Mouse (Mus musculus): ENCODE data around the gene Ap1g1. TPM values are rescaled to one million over a fixed set of nuclear protein-coding genes. Genes with fewer than 3 reads are reported as not detected.

Gene Ap1g1
- total and polyA plus RNA-seq, 2 experiments from 2014 or later, result 35.8 to 96.4 TPM

DNA sequence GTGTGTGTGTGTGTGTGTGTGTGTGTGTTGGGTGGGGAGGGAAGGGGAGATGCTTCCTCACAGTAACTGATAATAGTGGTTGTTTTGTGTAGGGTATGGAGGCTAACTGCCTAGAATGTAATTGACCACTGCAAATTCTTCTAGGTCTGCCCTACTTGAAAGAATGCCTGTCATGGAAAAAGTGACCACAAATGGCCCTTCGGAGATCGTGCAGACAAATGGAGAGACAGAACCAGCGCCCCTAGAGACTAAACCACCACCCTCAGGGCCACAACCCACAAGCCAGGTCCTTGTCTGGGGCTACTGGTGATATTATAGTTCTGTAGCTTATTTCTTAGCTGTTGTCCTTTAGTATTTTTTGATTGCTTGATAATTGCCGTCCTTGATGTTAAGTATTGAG lies 76.2 kb downstream of the Ap1g1 start:
- H3K27me3 ChIP-seq (ENCODE audit: insufficient read depth, low read length), result no peaks in the 10 kb centered on the region

GRCm38 (mm10) chr8:109855451-109855850 lies 77.1 kb downstream of the Ap1g1 start:
- Histone ChIP-seq H3K4me2 (ENCODE audit: low read depth) (no peak overlapping the region), H3K4me3 (ENCODE audit: low read depth, low read length) (no peak overlapping the region), H3K27ac (ENCODE audit: low read depth, low read length) (no peak overlapping the region), H3K9ac (no peak overlapping the region), H3K9me3 (ENCODE audit: low read length) (no peaks in the 10 kb centered on the region), H3K27me3 (ENCODE audit: insufficient read depth, low read length) (no peaks in the 10 kb centered on the region), H3K36me3 (ENCODE audit: insufficient read depth) (peaks cover 64% of the 10 kb centered on the region), H3K4me1 (ENCODE audit: insufficient read depth) (no peaks in the 10 kb centered on the region)
- WGBS, result 99% methylated on average over 6 of the region's 6 CpGs
- TF ChIP-seq CTCF (IDR thresholded peaks at IDR 0.05; ENCODE audit: low read depth), result no peak
- ATAC-seq (no peak), DNase-seq (no peak)

More for the DNA sequence above, 76.2 kb downstream of the Ap1g1 start:
- WGBS, result 93% methylated on average over 4 of the region's 4 CpGs
- H3K9me3 ChIP-seq (ENCODE audit: low read length), result no peaks in the 10 kb centered on the region
- TF ChIP-seq CTCF (IDR thresholded peaks at IDR 0.05; ENCODE audit: low read depth), result no peak
- no peak overlapping the region for H3K4me3 ChIP-seq (ENCODE audit: low read depth, low read length)
- peaks cover 62% of the 10 kb centered on the region for H3K36me3 ChIP-seq (ENCODE audit: insufficient read depth)
- H3K4me1 ChIP-seq (ENCODE audit: insufficient read depth), result no peaks in the 10 kb centered on the region
- no peak overlapping the region for H3K9ac ChIP-seq
- DNase-seq, result no peak
- no peak for ATAC-seq
- no peak overlapping the region for H3K4me2 ChIP-seq (ENCODE audit: low read depth)
- H3K27ac ChIP-seq (ENCODE audit: low read depth, low read length), result no peak overlapping the region

- WGBS, result 91% methylated on average over 2 of the region's 2 CpGs
- TF ChIP-seq CTCF (IDR thresholded peaks at IDR 0.05; ENCODE audit: low read depth), result no peak
- Histone ChIP-seq H3K27ac (ENCODE audit: low read depth, low read length) (no peak overlapping the region), H3K4me1 (ENCODE audit: insufficient read depth) (no peaks in the 10 kb centered on the region), H3K9me3 (ENCODE audit: low read length) (no peaks in the 10 kb centered on the region), H3K36me3 (ENCODE audit: insufficient read depth) (peaks cover 31% of the 10 kb centered on the region), H3K27me3 (ENCODE audit: insufficient read depth, low read length) (no peaks in the 10 kb centered on the region), H3K4me3 (ENCODE audit: low read depth, low read length) (no peak overlapping the region), H3K9ac (no peak overlapping the region), H3K4me2 (ENCODE audit: low read depth) (no peak overlapping the region)
- DNase-seq, result no peak
- no peak for ATAC-seq
Measured at GRCm38 (mm10) chr8:109863398-109863797, 85.0 kb downstream of the Ap1g1 start.

DNA sequence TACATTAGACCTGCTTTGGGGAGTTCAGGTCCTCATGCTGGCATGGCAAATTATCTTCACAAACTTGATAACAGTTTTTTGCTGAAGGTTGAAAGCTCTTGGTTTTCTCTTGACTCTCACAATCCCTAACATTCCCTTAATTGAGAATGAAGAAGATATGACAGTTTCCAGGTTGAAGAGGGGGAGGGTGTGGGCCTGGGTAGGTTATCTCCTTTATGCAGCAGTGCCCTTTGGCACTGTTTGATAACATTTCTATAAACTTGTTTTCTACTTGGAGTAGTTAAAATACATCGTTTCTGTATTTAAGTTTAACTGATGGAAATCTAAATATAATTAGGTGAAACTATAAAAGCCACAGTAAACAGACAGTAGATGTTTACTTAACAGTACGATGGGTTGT lies 86.4 kb downstream of the Ap1g1 start:
- Histone ChIP-seq H3K9ac (no peak overlapping the region), H3K27me3 (ENCODE audit: insufficient read depth, low read length) (no peaks in the 10 kb centered on the region), H3K4me1 (ENCODE audit: insufficient read depth) (0 out of 2 replicates have a peak, but pooled peaks cover 3% of the 10 kb centered on the region), H3K9me3 (ENCODE audit: low read length) (no peaks in the 10 kb centered on the region), H3K4me3 (ENCODE audit: low read depth, low read length) (no peak overlapping the region), H3K36me3 (ENCODE audit: insufficient read depth) (peaks cover 25% of the 10 kb centered on the region), H3K4me2 (ENCODE audit: low read depth) (no peak overlapping the region), H3K27ac (ENCODE audit: low read depth, low read length) (no peak overlapping the region)
- WGBS, result 89% methylated on average over 2 of the region's 2 CpGs
- TF ChIP-seq CTCF (IDR thresholded peaks at IDR 0.05; ENCODE audit: low read depth), result no peak
- ATAC-seq, result no peak
- DNase-seq, result no peak

GRCm38 (mm10) chr8:109865536-109865935 lies 87.2 kb downstream of the Ap1g1 start:
- Histone ChIP-seq H3K4me1 (ENCODE audit: insufficient read depth) (0 out of 2 replicates have a peak, but pooled peaks cover 3% of the 10 kb centered on the region), H3K4me2 (ENCODE audit: low read depth) (no peak overlapping the region), H3K4me3 (ENCODE audit: low read depth, low read length) (no peak overlapping the region), H3K27me3 (ENCODE audit: insufficient read depth, low read length) (no peaks in the 10 kb centered on the region), H3K9me3 (ENCODE audit: low read length) (no peaks in the 10 kb centered on the region), H3K9ac (no peak overlapping the region), H3K36me3 (ENCODE audit: insufficient read depth) (peaks cover 17% of the 10 kb centered on the region), H3K27ac (ENCODE audit: low read depth, low read length) (no peak overlapping the region)
- WGBS, result 79% methylated on average over 4 of the region's 4 CpGs
- no peak for TF ChIP-seq CTCF (IDR thresholded peaks at IDR 0.05; ENCODE audit: low read depth)
- DNase-seq (no peak), ATAC-seq (no peak)

GRCm38 (mm10) chr8:109866690-109867089 lies 88.3 kb downstream of the Ap1g1 start:
- Histone ChIP-seq H3K9me3 (ENCODE audit: low read length) (no peaks in the 10 kb centered on the region), H3K4me2 (ENCODE audit: low read depth) (no peak overlapping the region), H3K36me3 (ENCODE audit: insufficient read depth) (peaks cover 11% of the 10 kb centered on the region), H3K4me1 (ENCODE audit: insufficient read depth) (0 out of 2 replicates have a peak, but pooled peaks cover 3% of the 10 kb centered on the region), H3K4me3 (ENCODE audit: low read depth, low read length) (no peak overlapping the region), H3K27me3 (ENCODE audit: insufficient read depth, low read length) (no peaks in the 10 kb centered on the region), H3K27ac (ENCODE audit: low read depth, low read length) (no peak overlapping the region), H3K9ac (no peak overlapping the region)
- no peak for DNase-seq
- ATAC-seq, result no peak
- TF ChIP-seq CTCF (IDR thresholded peaks at IDR 0.05; ENCODE audit: low read depth), result no peak
- WGBS, result 90% methylated on average over 5 of the region's 5 CpGs

DNA sequence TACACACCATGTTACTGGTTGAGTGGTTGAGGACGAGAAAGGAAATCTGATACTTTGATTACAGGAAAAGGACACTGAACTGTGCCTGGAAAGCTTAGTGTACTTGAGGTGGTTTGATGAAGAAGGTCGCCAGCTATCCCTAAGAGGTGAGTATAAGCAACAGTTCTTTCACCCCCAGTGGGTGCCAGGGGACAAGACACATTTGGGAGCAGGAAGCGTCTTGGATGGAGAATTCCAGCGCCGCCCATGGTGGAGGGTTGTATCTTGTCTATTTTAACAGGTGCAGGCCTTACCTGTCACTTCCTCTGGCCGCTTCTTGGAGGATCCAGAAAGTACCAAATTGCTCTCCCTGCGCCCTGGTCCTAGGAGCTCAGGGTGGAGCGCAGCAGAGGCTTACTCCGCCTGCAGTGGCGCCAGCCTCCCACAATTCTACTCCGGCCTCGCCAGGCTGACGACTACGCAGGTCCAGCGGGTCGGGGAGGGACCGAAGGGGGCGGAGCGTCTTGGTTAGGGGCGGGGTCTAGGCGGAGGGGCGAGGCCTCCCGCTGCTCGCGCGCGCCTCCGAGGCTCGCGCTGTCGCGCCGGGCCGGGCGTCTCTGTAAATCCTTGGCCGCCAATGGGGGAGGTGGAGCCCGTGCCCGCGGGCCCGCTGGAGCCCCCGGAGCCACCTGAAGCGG lies 89.8 kb downstream of the Ap1g1 start, which contains the start of gene Phlpp2:
TSS of gene Phlpp2 (plus strand) at position 540 of the 677 bp plus-strand sequence.
- WGBS, result 2% methylated on average over 37 of the region's 42 CpGs
- Histone ChIP-seq H3K27ac (ENCODE audit: low read depth, low read length) (peak within 1 kb of the TSS; percentile 89), H3K4me1 (ENCODE audit: insufficient read depth) (0 out of 2 replicates have a peak, but pooled peaks cover 3% of the 10 kb centered on the region), H3K4me3 (ENCODE audit: low read depth, low read length) (peak within 1 kb of the TSS; percentile 96), H3K9ac (peak within 1 kb of the TSS; percentile 83), H3K4me2 (ENCODE audit: low read depth) (peak within 1 kb of the TSS; percentile 86), H3K36me3 (ENCODE audit: insufficient read depth) (peaks cover 4% of the 10 kb centered on the region), H3K27me3 (ENCODE audit: insufficient read depth, low read length) (no peaks in the 10 kb centered on the region), H3K9me3 (ENCODE audit: low read length) (no peaks in the 10 kb centered on the region)
- peak; percentile 51; the same call in 1 of the 2 replicates for TF ChIP-seq CTCF (IDR thresholded peaks at IDR 0.05; ENCODE audit: low read depth)
- peak; percentile 94 for DNase-seq
- peak; percentile 96 for ATAC-seq

Measured in forebrain, postnatal 0 days (tissue).